Mouse (Mus musculus) neural tube, embryonic 11.5 days (tissue): Measurements from ENCODE around the gene Rpl18a. TPM values are rescaled to one million over a fixed set of nuclear protein-coding genes. Genes with fewer than 3 reads are reported as not detected.

ENCODE experiments used
- ATAC-seq: fragments of 200-750 bp; cut with Nextera tagmentation; 2 replicates; pipeline ENCODE4 v1.8.0; 2017; ENCODE audit warnings: moderate number of reproducible peaks, mild to moderate bottlenecking, moderate TSS enrichment, moderate library complexity; ENCODE audit not compliant: insufficient read depth, low FRiP score, low TSS enrichment
- DNase-seq: peaks from one replicate; pipeline ENCODE4 v3.0.0-alpha.2; 2015; ENCODE audit warnings: low spot score
- H3K27ac ChIP-seq: fragments of 300-500 bp; sonication (generic); 2 replicates; pipeline ENCODE4 v1.5.1; 2014; ENCODE audit warnings: low read depth, mild to moderate bottlenecking, low read length
- H3K27me3 ChIP-seq: fragments of 300-500 bp; sonication (generic); 2 replicates; pipeline ENCODE4 v1.6.1; 2014; ENCODE audit warnings: mild to moderate bottlenecking, low read length, mixed read lengths; ENCODE audit not compliant: control insufficient read depth, insufficient read depth
- H3K36me3 ChIP-seq: fragments of 300-500 bp; sonication (generic); 2 replicates; pipeline ENCODE4 v1.6.1; 2014; ENCODE audit warnings: mild to moderate bottlenecking, low read length, moderate library complexity, mixed read lengths; ENCODE audit not compliant: control insufficient read depth, insufficient read depth
- H3K4me1 ChIP-seq: fragments of 300-500 bp; sonication (generic); 2 replicates; pipeline ENCODE4 v1.6.1; 2014; ENCODE audit warnings: low read length, mixed read lengths; ENCODE audit not compliant: control insufficient read depth, insufficient read depth
- H3K4me2 ChIP-seq: fragments of 300-500 bp; sonication (generic); 2 replicates; pipeline ENCODE4 v1.6.1; 2014; ENCODE audit warnings: low read depth, mild to moderate bottlenecking, moderate library complexity
- H3K4me3 ChIP-seq: fragments of 300-500 bp; sonication (generic); 2 replicates; pipeline ENCODE4 v1.5.1; 2014; ENCODE audit warnings: low read depth, low read length
- H3K9ac ChIP-seq: fragments of 300-500 bp; sonication (generic); 2 replicates; pipeline ENCODE4 v1.6.1; 2014; ENCODE audit warnings: mild to moderate bottlenecking, low read length
- H3K9me3 ChIP-seq: fragments of 300-500 bp; sonication (generic); 2 replicates; pipeline ENCODE4 v1.6.1; 2016; ENCODE audit warnings: low read length; ENCODE audit not compliant: control insufficient read depth
- WGBS: fragments of 180-500 bp; shearing (Covaris S2); extraction: QIAGEN DNeasy Blood & Tissue Kit; methylation state at CpG from one replicate; pipeline ENCODE4 v1.1.7; 2014; 5-methylcytosine and 5-hydroxymethylcytosine counted together
- polyA plus RNA-seq: library from polyadenylated mRNA; unstranded; fragments of >200 nt; fragmentation: Nextera tagmentation; extraction: Ambion mirVana; gene quantifications from 2 replicates; pipeline ENCODE4 v1.2.1, GENCODE M21; 2014

The Rpl18a gene
- polyA plus RNA-seq, 1 experiment from 2014 or later, result 3,152 TPM

DNA sequence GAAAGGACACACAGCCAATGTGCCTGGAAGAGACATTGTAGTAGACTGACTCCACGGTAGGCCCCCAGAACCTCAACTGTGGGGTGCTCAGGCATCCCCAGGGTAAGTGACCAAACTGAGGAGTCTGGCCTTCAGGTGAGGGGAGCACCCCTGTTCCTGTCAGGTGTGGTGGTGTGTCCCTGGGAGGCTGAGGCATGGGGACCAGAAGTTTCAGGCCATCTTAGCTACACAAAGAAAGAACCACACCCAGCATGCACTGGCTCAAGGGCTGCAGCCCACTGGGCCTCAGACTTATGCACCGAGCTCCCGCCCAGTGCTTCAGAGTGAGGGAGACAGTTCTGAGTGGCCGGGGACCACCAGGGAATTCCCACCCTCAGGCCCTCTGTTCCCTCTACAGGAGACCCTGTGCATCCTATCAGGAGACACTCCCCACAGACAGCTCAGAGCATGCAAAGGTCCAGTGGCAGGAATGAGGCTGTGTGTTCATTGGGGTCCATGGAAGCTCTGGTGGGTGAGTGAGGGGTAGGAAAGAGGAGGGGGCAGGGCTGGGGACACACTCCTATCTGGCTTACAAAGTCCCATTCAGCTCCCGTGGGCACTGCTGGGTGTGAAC lies 25.9 kb downstream of the Rpl18a start:
- 95% methylated on average over 5 of the region's 5 CpGs for WGBS
- Histone ChIP-seq H3K27ac (no peak overlapping the region), H3K4me2 (no peak overlapping the region), H3K9ac (no peak overlapping the region), H3K9me3 (no peaks in the 10 kb centered on the region), H3K27me3 (no peaks in the 10 kb centered on the region), H3K4me1 (peaks cover 18% of the 10 kb centered on the region), H3K4me3 (no peak overlapping the region), H3K36me3 (peaks cover 5% of the 10 kb centered on the region; the same call in 1 of the 2 replicates)
- DNase-seq (no peak), ATAC-seq (no peak)

DNA sequence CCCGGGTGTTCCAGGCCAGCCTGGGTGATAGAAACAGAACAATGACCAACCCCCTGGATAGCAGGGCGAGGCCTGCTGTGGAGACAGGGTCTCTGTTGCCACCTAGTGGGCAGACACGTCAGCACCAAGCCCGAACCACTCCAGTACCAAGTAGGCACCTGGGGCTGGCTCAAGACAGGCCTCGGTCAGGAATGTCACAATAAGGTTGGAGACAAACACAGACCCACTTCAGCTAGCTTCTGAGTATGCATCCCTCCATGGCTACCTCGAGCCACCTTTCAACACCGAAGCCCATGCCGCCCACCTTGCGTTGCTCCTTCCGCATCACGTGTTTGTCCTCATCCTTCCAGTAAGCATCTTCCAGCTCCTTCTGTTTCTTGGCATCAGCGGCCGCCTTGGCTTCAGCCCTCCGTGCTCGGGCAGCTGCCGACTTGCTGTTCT lies 27.6 kb downstream of the Rpl18a start:
- DNase-seq (peak; percentile 80), ATAC-seq (no peak)
- H3K4me1 ChIP-seq, result peaks cover 24% of the 10 kb centered on the region
- peaks cover 5% of the 10 kb centered on the region; the same call in 1 of the 2 replicates for H3K36me3 ChIP-seq
- no peaks in the 10 kb centered on the region for H3K27me3 ChIP-seq
- H3K4me2 ChIP-seq, result no peak overlapping the region
- no peak overlapping the region for H3K4me3 ChIP-seq
- 50% methylated on average over 16 of the region's 16 CpGs for WGBS
- peak overlapping the region; percentile 55 for H3K27ac ChIP-seq
- H3K9ac ChIP-seq, result no peak overlapping the region
- H3K9me3 ChIP-seq, result no peaks in the 10 kb centered on the region

DNA sequence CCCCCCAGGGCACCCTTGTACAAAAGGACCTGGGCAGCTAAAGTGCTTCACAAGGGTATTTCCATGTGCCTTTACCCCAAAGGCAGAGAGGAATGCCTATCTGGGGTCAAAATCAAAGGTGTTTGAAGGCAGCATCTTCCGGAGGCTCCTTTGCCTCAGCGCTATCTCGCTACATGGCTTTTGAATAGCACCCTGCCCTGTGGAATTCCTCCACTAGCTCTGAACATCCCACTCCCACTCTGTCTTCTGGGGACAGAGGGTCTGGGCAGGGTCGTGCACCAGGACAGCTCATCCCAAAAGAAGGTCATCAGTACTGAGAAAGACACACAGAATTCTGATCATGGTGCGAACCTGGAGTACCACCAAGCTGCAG lies 28.0 kb downstream of the Rpl18a start:
- WGBS, result 44% methylated on average over 5 of the region's 5 CpGs
- no peaks in the 10 kb centered on the region for H3K27me3 ChIP-seq
- H3K27ac ChIP-seq, result peak overlapping the region; percentile 55
- peak overlapping the region; percentile 25 for H3K4me2 ChIP-seq
- no peak overlapping the region for H3K4me3 ChIP-seq
- DNase-seq (no peak), ATAC-seq (no peak)
- peaks cover 28% of the 10 kb centered on the region for H3K4me1 ChIP-seq
- H3K9ac ChIP-seq, result no peak overlapping the region
- no peaks in the 10 kb centered on the region for H3K9me3 ChIP-seq
- peaks cover 5% of the 10 kb centered on the region; the same call in 1 of the 2 replicates for H3K36me3 ChIP-seq

DNA sequence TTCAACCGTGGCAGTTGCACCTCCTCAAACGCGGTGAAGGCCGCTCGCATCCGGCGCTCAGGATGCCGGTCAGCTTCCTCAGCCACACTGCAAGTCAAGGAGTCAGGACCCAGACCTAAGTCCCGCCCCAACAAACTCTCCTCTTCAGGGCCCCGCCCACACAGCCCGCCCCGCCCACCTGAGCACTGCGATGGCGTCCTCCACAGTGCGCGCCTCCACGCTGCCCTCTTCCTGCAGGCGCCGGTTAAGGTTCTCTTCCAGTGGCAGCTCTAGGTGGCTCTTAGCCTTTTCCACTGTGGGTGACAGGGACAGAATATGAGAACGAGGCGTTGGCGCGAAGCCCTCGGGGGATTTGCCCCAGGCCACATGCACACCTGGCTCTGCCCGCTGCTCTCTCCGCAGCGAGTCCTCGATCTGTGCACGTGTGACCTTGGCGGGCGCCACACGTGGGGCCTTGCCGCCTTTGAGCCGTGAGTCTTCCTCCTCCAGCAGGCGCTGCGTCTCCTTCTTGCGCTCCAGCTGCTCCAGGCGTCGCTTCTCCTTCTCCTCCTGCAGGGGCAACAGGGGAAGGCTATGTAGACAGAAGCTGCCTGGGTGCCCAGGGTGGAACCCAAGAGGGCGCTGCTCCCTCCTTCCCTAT lies 28.5 kb downstream of the Rpl18a start:
- Histone ChIP-seq H3K36me3 (peaks cover 5% of the 10 kb centered on the region; the same call in 1 of the 2 replicates), H3K4me3 (no peak overlapping the region), H3K27me3 (no peaks in the 10 kb centered on the region), H3K4me2 (peak overlapping the region; percentile 25), H3K27ac (peak overlapping the region; percentile 55; the same call in 1 of the 2 replicates), H3K4me1 (peaks cover 30% of the 10 kb centered on the region), H3K9ac (peak overlapping the region; percentile 30; the same call in 1 of the 2 replicates), H3K9me3 (no peaks in the 10 kb centered on the region)
- WGBS, result 14% methylated on average over 38 of the region's 40 CpGs
- ATAC-seq (no peak), DNase-seq (peak; percentile 58)

DNA sequence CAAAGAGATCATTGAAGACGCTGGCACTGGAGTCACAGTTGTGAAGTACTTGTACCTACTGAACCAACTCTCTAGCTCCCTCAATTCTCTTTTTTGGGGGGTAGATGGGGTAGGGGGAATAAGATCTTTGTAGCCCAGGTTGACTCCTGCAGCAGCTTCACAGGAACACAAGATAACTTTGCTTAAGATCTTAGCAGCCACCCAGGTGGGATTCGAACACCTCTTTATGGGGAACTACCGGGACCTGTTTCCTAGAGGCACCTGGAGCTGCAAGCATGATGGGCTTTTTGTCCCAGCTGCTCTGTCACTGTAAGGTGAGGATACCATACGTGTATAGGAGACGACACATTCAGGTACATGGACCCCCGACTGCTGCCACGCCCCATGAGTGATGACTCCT lies 30.6 kb downstream of the Rpl18a start:
- 83% methylated on average over 7 of the region's 7 CpGs for WGBS
- Histone ChIP-seq H3K36me3 (peaks cover 5% of the 10 kb centered on the region; the same call in 1 of the 2 replicates), H3K4me1 (peaks cover 40% of the 10 kb centered on the region), H3K9me3 (no peaks in the 10 kb centered on the region), H3K9ac (no peak overlapping the region), H3K27me3 (peaks cover 13% of the 10 kb centered on the region), H3K27ac (no peak overlapping the region; the same call in 1 of the 2 replicates), H3K4me3 (no peak overlapping the region), H3K4me2 (no peak overlapping the region)
- DNase-seq (no peak), ATAC-seq (no peak)

GRCm38 (mm10) chr8:70866001-70866520 lies 31.2 kb downstream of the Rpl18a start:
- Histone ChIP-seq H3K27ac (peak overlapping the region; percentile 87), H3K4me3 (peak overlapping the region; percentile 56), H3K9ac (peak overlapping the region; percentile 58), H3K4me2 (peak overlapping the region; percentile 96), H3K27me3 (peaks cover 17% of the 10 kb centered on the region), H3K9me3 (no peaks in the 10 kb centered on the region), H3K4me1 (peaks cover 40% of the 10 kb centered on the region), H3K36me3 (peaks cover 5% of the 10 kb centered on the region; the same call in 1 of the 2 replicates)
- DNase-seq (no peak), ATAC-seq (peak; percentile 5)
- WGBS, result 8% methylated on average over 12 of the region's 12 CpGs

GRCm38 (mm10) chr8:70865350-70866000 lies 31.7 kb downstream of the Rpl18a start:
- Histone ChIP-seq H3K4me2 (peak overlapping the region; percentile 96), H3K9me3 (no peaks in the 10 kb centered on the region), H3K9ac (peak overlapping the region; percentile 58), H3K4me1 (peaks cover 40% of the 10 kb centered on the region), H3K27me3 (peaks cover 17% of the 10 kb centered on the region), H3K27ac (peak overlapping the region; percentile 87), H3K36me3 (peaks cover 5% of the 10 kb centered on the region; the same call in 1 of the 2 replicates), H3K4me3 (peak overlapping the region; percentile 56)
- ATAC-seq (peak; percentile 76), DNase-seq (peak; percentile 100)
- under 1% methylated on average over 46 of the region's 46 CpGs for WGBS

DNA sequence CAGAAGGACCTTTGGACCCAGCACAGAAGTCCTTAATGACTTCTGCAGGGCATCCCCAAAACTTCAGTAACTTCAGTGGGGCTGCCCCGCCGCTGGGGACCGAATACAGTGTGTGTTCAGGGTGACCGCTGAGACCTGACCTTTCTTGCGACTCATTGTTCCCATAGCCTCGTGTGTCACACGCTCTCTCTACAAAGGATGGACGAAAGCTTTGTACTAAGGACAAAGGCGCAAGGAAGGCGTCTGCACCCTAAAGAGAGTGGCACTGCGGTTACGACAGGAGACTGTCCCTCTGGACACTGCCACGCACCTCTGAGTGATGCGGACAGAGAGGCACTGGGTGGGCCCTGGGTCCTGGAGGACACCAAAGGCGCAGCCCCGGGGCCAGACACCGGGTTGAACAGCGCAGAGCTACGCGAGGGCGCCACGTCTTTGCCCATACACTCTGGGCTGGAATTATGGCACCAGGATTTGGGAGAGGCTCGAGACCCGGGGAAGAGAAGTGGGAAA lies 32.4 kb downstream of the Rpl18a start:
- under 1% methylated on average over 24 of the region's 24 CpGs for WGBS
- Histone ChIP-seq H3K9me3 (no peaks in the 10 kb centered on the region), H3K27ac (peak overlapping the region; percentile 83), H3K4me1 (peaks cover 40% of the 10 kb centered on the region), H3K4me3 (peak overlapping the region; percentile 56), H3K36me3 (peaks cover 5% of the 10 kb centered on the region; the same call in 1 of the 2 replicates), H3K4me2 (peak overlapping the region; percentile 96), H3K9ac (peak overlapping the region; percentile 58), H3K27me3 (peaks cover 17% of the 10 kb centered on the region)
- DNase-seq (peak; percentile 70), ATAC-seq (peak; percentile 7)
